Mouse (Mus musculus) heart, adult 18-20 months (tissue): ENCODE measurements around the gene Arid4a. TPM values are rescaled to one million over a fixed set of nuclear protein-coding genes. Genes with fewer than 3 reads are reported as not detected.
"Not testable (repeated sequence)": the region's sequence is repeated elsewhere in the genome, so short reads cannot be mapped to it uniquely, and the experiment has no call there.

Source experiments
- DNase-seq, 2 experiments: peaks; one replicate each; pipeline ENCODE4 v3.0.0; 2021 to 2022; ENCODE audit warnings: mixed read lengths in 1 of 2
- total RNA-seq, 2 experiments: library from RNA; stranded (reverse); gene quantifications; 2 replicates each; pipeline ENCODE4 v1.2.3; 2021

Gene Arid4a
- total RNA-seq, 2 experiments from 2014 or later = 11.1 to 12.2 TPM

GRCm38 (mm10) chr12:71053486-71053885 is 37.7 kb downstream of the Arid4a start:
- no peak for DNase-seq

GRCm38 (mm10) chr12:71055537-71055936 is 39.7 kb downstream of the Arid4a start:
- DNase-seq = no peak

GRCm38 (mm10) chr12:71059741-71060140 is 44.0 kb downstream of the Arid4a start:
- no peak for DNase-seq

- DNase-seq = no peak
Observed at GRCm38 (mm10) chr12:71069846-71070245, 54.1 kb downstream of the Arid4a start.

GRCm38 (mm10) chr12:71072048-71072447 is 56.3 kb downstream of the Arid4a start:
- DNase-seq = no peak

GRCm38 (mm10) chr12:71073113-71073730 is 57.4 kb downstream of the Arid4a start:
- DNase-seq = no peak

GRCm38 (mm10) chr12:71086331-71086730 is 70.5 kb downstream of the Arid4a start:
- DNase-seq = no peak

GRCm38 (mm10) chr12:71104275-71104674 is 88.5 kb downstream of the Arid4a start:
- not testable (repeated sequence) for DNase-seq

GRCm38 (mm10) chr12:71107216-71107771 is 91.5 kb downstream of the Arid4a start:
- no peak for DNase-seq

- peak; percentile 38 to 44 for DNase-seq
Observed at GRCm38 (mm10) chr12:71111331-71111730, 95.5 kb downstream of the Arid4a start, which contains the start of gene Tomm20l. TSS of gene Tomm20l (plus strand) at chr12:71111428.

GRCm38 (mm10) chr12:71113074-71113473 is 97.3 kb downstream of the Arid4a start:
- DNase-seq = no peak

GRCm38 (mm10) chr12:71113675-71114288 is 98.0 kb downstream of the Arid4a start:
- DNase-seq = peak in 1 of 2 experiments; percentile 57

- DNase-seq = no peak
Observed at GRCm38 (mm10) chr12:71116411-71116810, 100.6 kb downstream of the Arid4a start.

- DNase-seq = no peak
Observed at GRCm38 (mm10) chr12:71122731-71123130, 106.9 kb downstream of the Arid4a start.

- no peak for DNase-seq
Observed at GRCm38 (mm10) chr12:71123286-71123685, 107.5 kb downstream of the Arid4a start.

GRCm38 (mm10) chr12:71135581-71135980 is 119.8 kb downstream of the Arid4a start:
- no peak for DNase-seq

- peak; percentile 84 to 89 for DNase-seq
Observed at GRCm38 (mm10) chr12:71136130-71136973, 120.6 kb downstream of the Arid4a start, which contains the start of the genes Timm9 and 2700049A03Rik. TSS of gene Timm9 (minus strand) at chr12:71136684. TSS of gene 2700049A03Rik (plus strand) at chr12:71136848.

- peak; percentile 85 to 91 for DNase-seq
Observed at GRCm38 (mm10) chr12:71136974-71137491, 121.2 kb downstream of the Arid4a start.

- peak in 1 of 2 experiments; percentile 8 for DNase-seq
Observed at GRCm38 (mm10) chr12:71137686-71138085, 121.9 kb downstream of the Arid4a start.

- no peak for DNase-seq
Observed at GRCm38 (mm10) chr12:71139258-71139828, 123.6 kb downstream of the Arid4a start.

- no peak for DNase-seq
Observed at GRCm38 (mm10) chr12:71141189-71141588, 125.4 kb downstream of the Arid4a start.

- DNase-seq = peak; percentile 13 to 69
Observed at GRCm38 (mm10) chr12:71147641-71148040, 131.9 kb downstream of the Arid4a start.
